Mouse (Mus musculus) neural tube, embryonic 11.5 days (tissue): Measurements from ENCODE around the gene Scn2a. TPM values are rescaled to one million over a fixed set of nuclear protein-coding genes. Genes with fewer than 3 reads are reported as not detected.

ENCODE experiments used
- ATAC-seq: fragments of 200-750 bp; cut with Nextera tagmentation; 2 replicates; pipeline ENCODE4 v1.8.0; 2017; ENCODE audit warnings: moderate number of reproducible peaks, mild to moderate bottlenecking, moderate TSS enrichment, moderate library complexity; ENCODE audit not compliant: insufficient read depth, low FRiP score, low TSS enrichment
- DNase-seq: peaks from one replicate; pipeline ENCODE4 v3.0.0-alpha.2; 2015; ENCODE audit warnings: low spot score
- H3K27ac ChIP-seq: fragments of 300-500 bp; sonication (generic); 2 replicates; pipeline ENCODE4 v1.5.1; 2014; ENCODE audit warnings: low read depth, mild to moderate bottlenecking, low read length
- H3K27me3 ChIP-seq: fragments of 300-500 bp; sonication (generic); 2 replicates; pipeline ENCODE4 v1.6.1; 2014; ENCODE audit warnings: mild to moderate bottlenecking, low read length, mixed read lengths; ENCODE audit not compliant: control insufficient read depth, insufficient read depth
- H3K36me3 ChIP-seq: fragments of 300-500 bp; sonication (generic); 2 replicates; pipeline ENCODE4 v1.6.1; 2014; ENCODE audit warnings: mild to moderate bottlenecking, low read length, moderate library complexity, mixed read lengths; ENCODE audit not compliant: control insufficient read depth, insufficient read depth
- H3K4me1 ChIP-seq: fragments of 300-500 bp; sonication (generic); 2 replicates; pipeline ENCODE4 v1.6.1; 2014; ENCODE audit warnings: low read length, mixed read lengths; ENCODE audit not compliant: control insufficient read depth, insufficient read depth
- H3K4me2 ChIP-seq: fragments of 300-500 bp; sonication (generic); 2 replicates; pipeline ENCODE4 v1.6.1; 2014; ENCODE audit warnings: low read depth, mild to moderate bottlenecking, moderate library complexity
- H3K4me3 ChIP-seq: fragments of 300-500 bp; sonication (generic); 2 replicates; pipeline ENCODE4 v1.5.1; 2014; ENCODE audit warnings: low read depth, low read length
- H3K9ac ChIP-seq: fragments of 300-500 bp; sonication (generic); 2 replicates; pipeline ENCODE4 v1.6.1; 2014; ENCODE audit warnings: mild to moderate bottlenecking, low read length
- H3K9me3 ChIP-seq: fragments of 300-500 bp; sonication (generic); 2 replicates; pipeline ENCODE4 v1.6.1; 2016; ENCODE audit warnings: low read length; ENCODE audit not compliant: control insufficient read depth
- WGBS: fragments of 180-500 bp; shearing (Covaris S2); extraction: QIAGEN DNeasy Blood & Tissue Kit; methylation state at CpG from one replicate; pipeline ENCODE4 v1.1.7; 2014; 5-methylcytosine and 5-hydroxymethylcytosine counted together
- polyA plus RNA-seq: library from polyadenylated mRNA; unstranded; fragments of >200 nt; fragmentation: Nextera tagmentation; extraction: Ambion mirVana; gene quantifications from 2 replicates; pipeline ENCODE4 v1.2.1, GENCODE M21; 2014

Gene Scn2a
- polyA plus RNA-seq, 1 experiment from 2014 or later, result 11.4 TPM

DNA sequence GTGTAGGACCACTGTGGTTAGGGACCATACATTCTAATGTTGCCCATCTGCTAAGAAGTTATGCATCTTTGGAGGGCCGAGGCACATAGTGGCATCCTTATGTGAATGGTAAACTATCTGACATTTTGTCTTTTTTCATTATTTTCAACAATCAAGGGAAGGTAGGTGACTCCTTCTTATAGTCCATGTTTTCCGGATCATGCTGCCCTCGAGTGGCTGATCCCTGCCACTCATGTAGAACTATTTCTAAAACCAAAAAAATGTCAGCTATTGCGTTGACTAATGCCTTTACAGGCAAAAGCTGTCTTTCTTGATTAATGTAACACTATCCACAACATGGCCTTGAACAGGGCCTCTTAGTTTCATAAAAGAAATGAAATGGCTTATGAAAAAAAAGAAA, 59.0 kb downstream of the Scn2a start:
- no peak for DNase-seq

DNA sequence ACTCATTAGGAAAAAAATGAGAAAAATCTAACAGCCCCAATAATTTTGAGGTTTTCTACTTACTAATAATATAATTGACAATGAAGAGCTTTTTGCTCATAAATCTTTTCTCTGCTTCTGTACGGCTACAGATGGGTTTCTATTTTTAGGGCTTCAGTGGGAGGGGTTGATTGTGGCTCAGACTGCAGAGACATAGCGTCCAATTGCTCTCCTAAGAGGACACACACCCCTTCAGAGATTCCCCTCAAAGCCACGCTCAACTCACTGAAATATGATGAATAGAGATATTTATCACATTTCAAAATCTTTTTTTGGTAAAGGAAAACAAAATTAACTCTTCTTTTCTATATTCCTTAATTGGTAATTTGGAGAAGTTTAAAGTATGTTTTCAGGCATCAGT, 64.6 kb downstream of the Scn2a start:
- Histone ChIP-seq H3K4me1 (no peaks in the 10 kb centered on the region), H3K9me3 (no peaks in the 10 kb centered on the region), H3K27ac (no peak overlapping the region), H3K27me3 (no peaks in the 10 kb centered on the region), H3K4me3 (no peak overlapping the region), H3K9ac (no peak overlapping the region), H3K36me3 (no peaks in the 10 kb centered on the region), H3K4me2 (no peak overlapping the region)
- DNase-seq (no peak), ATAC-seq (no peak)
- WGBS, result 78% methylated on average over 3 of the region's 3 CpGs

More for the DNA sequence above, 59.0 kb downstream of the Scn2a start:
- no peaks in the 10 kb centered on the region for H3K9me3 ChIP-seq
- 89% methylated on average over 4 of the region's 4 CpGs for WGBS
- no peaks in the 10 kb centered on the region for H3K36me3 ChIP-seq
- no peaks in the 10 kb centered on the region for H3K4me1 ChIP-seq
- no peaks in the 10 kb centered on the region for H3K27me3 ChIP-seq
- ATAC-seq, result no peak
- H3K27ac ChIP-seq, result no peak overlapping the region
- no peak overlapping the region for H3K4me3 ChIP-seq
- H3K9ac ChIP-seq, result no peak overlapping the region
- H3K4me2 ChIP-seq, result no peak overlapping the region

DNA sequence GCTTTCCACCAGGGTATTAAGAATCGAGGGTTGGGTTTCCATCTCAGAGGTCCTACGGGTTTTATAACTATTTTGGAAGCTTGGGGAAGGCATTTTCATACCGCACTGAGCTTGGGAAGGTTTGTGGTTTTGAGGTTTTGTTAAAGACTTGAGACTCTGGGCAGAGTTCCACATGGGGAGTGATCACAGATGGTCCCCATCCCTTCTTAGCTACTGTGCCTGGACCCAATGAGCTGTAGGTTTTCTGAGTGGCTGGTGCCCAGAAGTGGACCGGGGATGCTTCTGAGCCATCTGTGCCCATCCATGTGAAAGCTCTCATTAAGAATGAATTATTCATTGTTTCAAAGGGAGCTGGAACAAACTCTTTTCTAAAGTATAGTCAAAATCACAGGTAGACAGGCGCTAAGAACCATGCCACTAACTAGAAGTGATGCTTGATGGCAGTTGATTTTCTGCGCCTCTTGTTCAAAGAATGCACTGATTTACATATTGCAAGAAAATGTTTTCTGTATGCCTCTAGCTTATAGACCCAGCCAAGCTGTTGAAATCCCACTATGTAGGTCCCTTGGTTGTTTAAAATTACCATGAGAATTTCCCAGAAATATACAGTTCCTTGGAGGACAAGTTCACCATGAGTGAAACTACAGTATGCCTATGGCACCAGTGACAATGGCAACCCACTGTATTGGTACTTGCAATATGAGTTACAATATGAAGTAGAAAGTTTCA, 70.0 kb downstream of the Scn2a start:
- WGBS, result 85% methylated on average over 6 of the region's 6 CpGs
- H3K27ac ChIP-seq, result no peak overlapping the region
- no peaks in the 10 kb centered on the region for H3K36me3 ChIP-seq
- H3K4me3 ChIP-seq, result no peak overlapping the region
- no peak for DNase-seq
- no peaks in the 10 kb centered on the region for H3K9me3 ChIP-seq
- H3K4me2 ChIP-seq, result no peak overlapping the region
- H3K9ac ChIP-seq, result no peak overlapping the region
- ATAC-seq, result no peak
- H3K27me3 ChIP-seq, result no peaks in the 10 kb centered on the region
- H3K4me1 ChIP-seq, result no peaks in the 10 kb centered on the region

DNA sequence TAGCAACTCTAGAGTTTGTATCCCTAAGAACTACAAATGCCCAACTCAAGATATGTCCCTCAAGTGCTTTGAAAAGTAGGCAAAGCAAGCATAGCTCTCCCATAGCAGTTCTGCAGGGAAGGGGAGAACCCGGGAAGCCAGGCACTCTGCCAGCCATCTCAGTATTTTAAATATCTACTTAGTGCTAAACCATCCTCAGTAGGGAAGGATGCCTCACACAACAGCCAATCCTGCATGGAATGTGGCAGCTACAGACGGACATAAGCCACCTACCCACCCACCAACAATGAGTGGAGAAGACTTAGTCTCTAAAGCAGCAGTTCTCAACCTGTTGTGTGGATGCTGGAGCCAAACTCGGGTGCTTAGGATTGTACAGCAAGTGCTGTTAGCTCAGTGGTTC, 73.9 kb downstream of the Scn2a start:
- H3K36me3 ChIP-seq, result no peaks in the 10 kb centered on the region
- 79% methylated on average over 3 of the region's 3 CpGs for WGBS
- no peaks in the 10 kb centered on the region for H3K4me1 ChIP-seq
- H3K4me3 ChIP-seq, result no peak overlapping the region
- no peaks in the 10 kb centered on the region for H3K27me3 ChIP-seq
- ATAC-seq (no peak), DNase-seq (no peak)
- no peak overlapping the region for H3K27ac ChIP-seq
- no peaks in the 10 kb centered on the region for H3K9me3 ChIP-seq
- no peak overlapping the region for H3K9ac ChIP-seq
- no peak overlapping the region for H3K4me2 ChIP-seq

DNA sequence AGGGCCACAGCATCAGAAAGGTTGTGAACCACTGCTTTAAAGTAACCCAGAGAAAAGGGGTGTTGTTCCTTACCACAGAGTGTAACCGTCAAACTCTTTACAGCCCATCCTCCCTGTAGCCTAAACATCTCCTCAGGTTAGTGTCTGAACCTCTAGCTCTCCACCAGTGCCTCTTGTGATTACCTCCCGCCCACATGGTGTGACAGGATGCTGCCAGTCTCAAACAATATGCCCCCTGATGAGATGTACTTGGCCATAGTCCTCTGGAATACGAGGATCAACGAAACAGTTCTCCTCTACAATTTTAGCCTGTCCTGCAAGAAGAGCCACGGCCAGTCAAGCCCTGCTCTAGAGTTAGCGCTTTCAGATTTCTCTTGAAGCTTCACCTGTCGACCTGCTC, 74.5 kb downstream of the Scn2a start:
- no peak for DNase-seq
- Histone ChIP-seq H3K4me3 (no peak overlapping the region), H3K9ac (no peak overlapping the region), H3K9me3 (no peaks in the 10 kb centered on the region), H3K4me2 (no peak overlapping the region), H3K27ac (no peak overlapping the region), H3K4me1 (no peaks in the 10 kb centered on the region), H3K36me3 (no peaks in the 10 kb centered on the region), H3K27me3 (no peaks in the 10 kb centered on the region)
- no peak for ATAC-seq
- WGBS, result 75% methylated on average over 7 of the region's 7 CpGs

DNA sequence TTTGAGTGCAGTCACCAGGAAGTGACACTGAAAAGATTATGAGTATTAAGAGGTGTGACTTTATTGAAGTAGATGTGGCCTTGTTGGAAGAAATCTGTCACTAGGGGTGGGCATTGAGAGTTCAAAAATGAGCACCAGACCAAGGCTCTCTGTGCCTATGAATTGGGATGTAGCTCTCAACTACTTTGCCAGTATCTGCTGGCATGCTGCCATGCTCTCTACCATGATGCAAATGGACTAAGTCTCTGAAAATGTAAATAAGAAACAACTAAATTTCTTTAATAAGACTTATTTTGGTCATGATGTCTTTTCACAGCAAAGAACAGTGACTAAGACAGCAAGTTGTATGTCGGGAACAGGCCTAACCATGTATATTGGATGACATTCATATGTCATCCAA, 79.7 kb downstream of the Scn2a start:
- Histone ChIP-seq H3K4me3 (no peak overlapping the region), H3K27me3 (no peaks in the 10 kb centered on the region), H3K4me2 (no peak overlapping the region), H3K36me3 (no peaks in the 10 kb centered on the region), H3K27ac (no peak overlapping the region), H3K9ac (no peak overlapping the region), H3K9me3 (no peaks in the 10 kb centered on the region), H3K4me1 (no peaks in the 10 kb centered on the region)
- ATAC-seq, result no peak
- DNase-seq, result no peak
- 90% methylated on average over 1 of the region's 1 CpGs for WGBS

DNA sequence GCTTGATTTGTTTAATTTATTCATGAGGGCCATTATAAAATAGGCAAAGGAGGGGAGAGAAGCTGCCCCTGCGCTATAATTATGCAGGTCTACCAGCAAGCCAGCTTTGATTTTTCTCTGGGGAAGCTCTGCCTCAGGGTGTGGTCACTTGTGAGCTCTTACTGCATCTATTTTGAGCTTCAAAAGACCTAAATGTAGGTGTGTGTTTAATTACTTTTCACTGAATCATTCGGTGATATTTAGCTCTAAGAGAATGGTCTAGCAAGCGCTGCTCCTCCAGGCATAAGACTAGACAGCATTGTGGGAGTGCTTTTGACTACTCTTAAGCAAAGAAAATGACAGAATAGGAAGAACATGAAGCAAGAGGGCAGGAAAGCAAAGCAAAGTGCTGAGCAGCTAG, 80.6 kb downstream of the Scn2a start:
- WGBS, result 93% methylated on average over 3 of the region's 3 CpGs
- Histone ChIP-seq H3K9ac (no peak overlapping the region), H3K27ac (no peak overlapping the region), H3K4me3 (no peak overlapping the region), H3K36me3 (no peaks in the 10 kb centered on the region), H3K4me2 (no peak overlapping the region), H3K9me3 (no peaks in the 10 kb centered on the region), H3K27me3 (no peaks in the 10 kb centered on the region), H3K4me1 (no peaks in the 10 kb centered on the region)
- no peak for ATAC-seq
- no peak for DNase-seq

DNA sequence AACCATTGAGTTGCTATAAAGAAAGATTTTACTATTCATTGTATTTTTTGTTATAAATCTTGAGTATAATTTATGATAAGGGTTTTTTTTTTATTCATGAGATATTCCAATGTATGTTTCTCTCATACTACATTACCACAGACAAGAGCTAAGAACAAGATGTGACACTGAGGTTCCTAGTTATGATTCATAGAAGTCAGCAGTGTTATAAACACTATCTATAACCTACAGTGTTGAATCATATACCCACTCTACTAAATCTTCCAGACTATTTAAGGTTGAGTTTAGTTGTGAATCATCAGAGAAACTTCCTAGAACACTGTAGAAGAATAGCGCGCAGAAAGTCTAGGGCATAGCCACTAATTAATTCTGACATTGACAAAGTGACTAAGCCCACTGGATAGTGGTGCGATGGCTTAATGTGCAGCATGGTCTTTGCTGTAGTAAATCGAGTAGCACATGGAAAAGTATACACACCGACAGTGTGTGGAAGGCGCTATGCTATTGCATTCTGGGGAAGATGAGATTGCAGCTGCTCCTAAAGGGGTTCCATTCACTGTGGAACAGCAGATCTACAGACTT, 101.7 kb downstream of the Scn2a start:
- Histone ChIP-seq H3K27me3 (no peaks in the 10 kb centered on the region), H3K9ac (no peak overlapping the region), H3K4me1 (no peaks in the 10 kb centered on the region), H3K36me3 (no peaks in the 10 kb centered on the region), H3K4me2 (no peak overlapping the region), H3K9me3 (no peaks in the 10 kb centered on the region), H3K27ac (no peak overlapping the region), H3K4me3 (no peak overlapping the region)
- ATAC-seq (no peak), DNase-seq (no peak)
- WGBS, result 91% methylated on average over 6 of the region's 6 CpGs

DNA sequence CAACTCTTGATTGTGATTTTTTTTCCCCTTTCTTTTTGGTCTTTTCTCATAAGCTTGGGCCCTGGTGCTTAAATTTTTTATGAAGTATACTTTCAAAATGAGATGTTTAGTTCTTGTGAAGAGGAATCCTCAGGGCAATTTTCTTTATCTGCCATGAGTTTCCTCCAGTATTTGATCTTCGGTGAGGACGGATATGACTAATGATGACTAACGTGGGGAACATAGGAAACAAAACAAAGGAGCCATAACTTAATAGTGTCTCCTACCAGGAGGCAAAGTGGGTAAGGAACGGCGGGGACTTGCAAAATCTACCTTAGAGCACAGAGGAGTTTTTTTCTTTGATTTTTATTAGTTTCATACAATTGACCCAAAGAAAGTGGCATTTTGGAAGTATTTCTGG, 124.8 kb downstream of the Scn2a start:
- no peaks in the 10 kb centered on the region for H3K9me3 ChIP-seq
- 78% methylated on average over 5 of the region's 5 CpGs for WGBS
- H3K27ac ChIP-seq, result no peak overlapping the region
- no peaks in the 10 kb centered on the region for H3K36me3 ChIP-seq
- no peaks in the 10 kb centered on the region for H3K27me3 ChIP-seq
- no peak overlapping the region for H3K4me3 ChIP-seq
- no peak overlapping the region for H3K4me2 ChIP-seq
- no peak for ATAC-seq
- H3K4me1 ChIP-seq, result no peaks in the 10 kb centered on the region
- DNase-seq, result no peak
- H3K9ac ChIP-seq, result no peak overlapping the region
